8 mouse cellular contexts compared by ENCODE assay signal in the genomic region with DNA sequence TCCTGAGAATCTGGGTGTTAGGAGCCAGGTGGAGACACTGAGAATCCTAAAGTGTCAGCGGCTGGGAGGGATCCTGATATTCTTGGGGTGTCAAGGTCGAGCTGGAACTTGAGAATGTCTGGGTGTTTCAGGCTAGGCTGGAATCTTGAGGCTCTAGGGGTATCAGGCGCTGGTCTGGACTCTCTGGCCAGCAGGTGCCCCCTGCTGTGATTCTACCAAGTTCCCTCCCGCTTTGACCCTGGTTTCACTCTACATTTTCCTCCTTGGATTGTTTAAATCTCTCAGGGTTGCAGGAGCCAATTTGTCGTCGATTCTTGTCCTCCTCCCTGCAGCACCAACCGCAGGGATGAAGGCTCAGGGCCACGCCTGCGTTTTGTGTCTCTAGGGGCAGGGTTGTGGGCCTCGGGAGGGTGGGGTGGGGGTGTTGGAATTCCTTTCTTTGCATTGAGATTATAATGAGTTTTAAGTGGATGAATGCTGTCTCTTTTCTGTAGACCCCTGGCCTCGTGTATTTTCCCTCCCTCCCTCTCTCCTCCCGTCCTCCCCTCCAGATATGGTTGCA. TPM values are rescaled to one million over a fixed set of nuclear protein-coding genes. Genes with fewer than 3 reads are reported as not detected.
DNase-seq lines count a peak whose midpoint lies in the region; ATAC-seq and TF ChIP-seq lines count a peak whose summit lies in the region.

No protein-coding gene starts in this region.

- H3K9me3 ChIP-seq in limb, embryonic 10.5 days (replicated peaks), result no peaks in the 10 kb centered on the region
- no peaks in the 10 kb centered on the region for H3K9me3 ChIP-seq in stomach, embryonic 15.5 days

- ATAC-seq in stomach, embryonic 15.5 days (ENCODE audit: insufficient read depth, low FRiP score, low read depth), result no peak; the same call in 1 of the 2 replicates
- ATAC-seq in activated CD4-positive, CD25-positive, alpha-beta regulatory T cell, adult 4 months, result no peak

- TF ChIP-seq CTCF in spleen, adult 2 months (IDR thresholded peaks at IDR 0.05; ENCODE audit: extremely low read depth, insufficient read depth, insufficient read length, insufficient replicate concordance), result no peak

- peak; percentile 62 for DNase-seq in cerebellum, adult 9-11 months
- no peak for DNase-seq in cerebellum, adult 9-10 months
- DNase-seq in spleen, adult 2 months (ENCODE audit: low read depth in 1 of 2, low spot score in 2 of 2), result no peak
- no peak for DNase-seq in spleen, postnatal 36 days (ENCODE audit: low spot score in 2 of 2)
- no peak for DNase-seq in limb, embryonic 10.5 days (ENCODE audit: low spot score)
- DNase-seq in adrenal gland, postnatal 25 days, result no peak

- no peaks in the 10 kb centered on the region; the same call in 1 of the 2 replicates for H3K27me3 ChIP-seq in spleen, adult 2 months (ENCODE audit: control insufficient read depth, insufficient read depth, low read length)
- H3K27me3 ChIP-seq in limb, embryonic 10.5 days (ENCODE audit: low read depth, poor library complexity, severe bottlenecking), result no peaks in the 10 kb centered on the region
- H3K27me3 ChIP-seq in stomach, embryonic 15.5 days (replicated peaks), result no peaks in the 10 kb centered on the region

- peak overlapping the region; percentile 63 for H3K9ac ChIP-seq in stomach, embryonic 15.5 days

- no peak for TF ChIP-seq POLR2A in spleen, adult 2 months (IDR thresholded peaks at IDR 0.05; ENCODE audit: low read depth, low read length)

- no peaks in the 10 kb centered on the region for H3K4me1 ChIP-seq in spleen, adult 2 months (ENCODE audit: control insufficient read depth, insufficient read depth, insufficient read length)
- peaks cover 34% of the 10 kb centered on the region for H3K4me1 ChIP-seq in limb, embryonic 10.5 days
- H3K4me1 ChIP-seq in stomach, embryonic 15.5 days, result peaks cover 12% of the 10 kb centered on the region

- peak overlapping the region; percentile 85 for H3K4me2 ChIP-seq in stomach, embryonic 15.5 days

- H3K4me3 ChIP-seq in spleen, adult 2 months (ENCODE audit: extremely low read depth, insufficient read depth, insufficient read length), result peak overlapping the region; percentile 77
- peak overlapping the region; percentile 93 for H3K4me3 ChIP-seq in limb, embryonic 10.5 days
- H3K4me3 ChIP-seq in stomach, embryonic 15.5 days (replicated peaks), result peak overlapping the region; percentile 56

- 7% methylated on average over 12 of the region's 12 CpGs for WGBS in spleen, adult 2 months
- 3% methylated on average over 12 of the region's 12 CpGs for WGBS in limb, embryonic 10.5 days
- 2% methylated on average over 12 of the region's 12 CpGs for WGBS in stomach, embryonic 15.5 days

- no peak overlapping the region for H3K27ac ChIP-seq in spleen, adult 2 months (ENCODE audit: insufficient read depth, low read length)
- peak overlapping the region; percentile 95 for H3K27ac ChIP-seq in limb, embryonic 10.5 days
- peak overlapping the region; percentile 75 for H3K27ac ChIP-seq in stomach, embryonic 15.5 days

- no peaks in the 10 kb centered on the region for H3K36me3 ChIP-seq in spleen, adult 2 months (ENCODE audit: control insufficient read depth, insufficient read depth, low read length)
- H3K36me3 ChIP-seq in limb, embryonic 10.5 days, result peaks cover 13% of the 10 kb centered on the region
- no peaks in the 10 kb centered on the region for H3K36me3 ChIP-seq in stomach, embryonic 15.5 days

RNA-seq across cellular contexts. Expression of a gene that starts 0.7 kb away (rescaled TPM):
- polyA plus RNA-seq in spleen, adult 2 months (2012; rRNA removed), result 4.2 and 4.8 TPM in 2 replicates
- 58.2 and 61.8 TPM in 2 replicates for polyA plus RNA-seq in limb, embryonic 10.5 days (2016; fragmentation: Nextera tagmentation; extraction: Ambion mirVana)
- polyA plus RNA-seq in stomach, embryonic 15.5 days (2015; fragmentation: Nextera tagmentation; extraction: Ambion mirVana), result 46.7 and 49.1 TPM in 2 replicates
- 23.6 and 24.6 TPM in 2 replicates for total RNA-seq in adrenal gland, postnatal 25 days (2021)
- polyA plus RNA-seq in activated CD4-positive, CD25-positive, alpha-beta regulatory T cell, adult 4 months (2017; shearing (Covaris generic)), result 10 to 100 TPM; 14.2 to 20.3 TPM

RNA-seq across cellular contexts. Expression of a gene that starts 53.6 kb away (rescaled TPM):
- 1.8 and 2.8 TPM in 2 replicates for polyA plus RNA-seq in spleen, adult 2 months (2012; rRNA removed)
- 6.0 and 6.1 TPM in 2 replicates for polyA plus RNA-seq in limb, embryonic 10.5 days (2016; fragmentation: Nextera tagmentation; extraction: Ambion mirVana)
- polyA plus RNA-seq in stomach, embryonic 15.5 days (2015; fragmentation: Nextera tagmentation; extraction: Ambion mirVana), result 3.4 and 3.9 TPM in 2 replicates
- 2.7 and 4.4 TPM in 2 replicates for total RNA-seq in adrenal gland, postnatal 25 days (2021)
- polyA plus RNA-seq in activated CD4-positive, CD25-positive, alpha-beta regulatory T cell, adult 4 months (2017; shearing (Covaris generic)), result 1 to 10 TPM; 3.2 to 3.3 TPM
